Mouse (Mus musculus) lung, embryonic 16.5 days (tissue): ENCODE measurements around the gene Map4k3. TPM values are rescaled to one million over a fixed set of nuclear protein-coding genes. Genes with fewer than 3 reads are reported as not detected.
"Not testable (repeated sequence)": the region's sequence is repeated elsewhere in the genome, so short reads cannot be mapped to it uniquely, and the experiment has no call there.

ENCODE experiments used
- ATAC-seq: fragments of 200-750 bp; cut with Nextera tagmentation; 2 replicates; pipeline ENCODE4 v1.8.0; 2017; ENCODE audit warnings: low read depth, mild to moderate bottlenecking, moderate library complexity
- H3K27ac ChIP-seq: fragments of 300-500 bp; sonication (generic); 2 replicates; pipeline ENCODE4 v1.5.1; 2014; ENCODE audit warnings: mild to moderate bottlenecking, control low read depth, low read length
- H3K27me3 ChIP-seq: fragments of 300-500 bp; sonication (generic); 2 replicates; pipeline ENCODE4 v1.6.1; 2014; ENCODE audit warnings: low read depth, low read length, mixed read lengths; ENCODE audit not compliant: control insufficient read depth, insufficient read depth
- H3K36me3 ChIP-seq: fragments of 300-500 bp; sonication (generic); 2 replicates; pipeline ENCODE4 v1.6.1; 2014; ENCODE audit warnings: low read length; ENCODE audit not compliant: control insufficient read depth, insufficient read depth
- H3K4me1 ChIP-seq: fragments of 300-500 bp; sonication (generic); replicated peaks from 2 replicates; pipeline ENCODE4 v1.6.1; 2014; ENCODE audit warnings: low read length, mixed read lengths; ENCODE audit not compliant: control insufficient read depth, insufficient read depth
- H3K4me2 ChIP-seq: fragments of 300-500 bp; sonication (generic); 2 replicates; pipeline ENCODE4 v1.6.1; 2014; ENCODE audit warnings: low read depth, low read length, control low read depth
- H3K4me3 ChIP-seq: fragments of 300-500 bp; sonication (generic); 2 replicates; pipeline ENCODE4 v1.5.1; 2014; ENCODE audit warnings: mild to moderate bottlenecking, low read length, control low read depth
- H3K9ac ChIP-seq: fragments of 300-500 bp; sonication (generic); 2 replicates; pipeline ENCODE4 v1.6.1; 2014; ENCODE audit warnings: low read length, control low read depth
- H3K9me3 ChIP-seq: fragments of 300-500 bp; sonication (generic); 2 replicates; pipeline ENCODE4 v1.6.1; 2016; ENCODE audit warnings: low read length; ENCODE audit not compliant: control insufficient read depth
- WGBS: fragments of 180-500 bp; shearing (Covaris S2); extraction: QIAGEN DNeasy Blood & Tissue Kit; methylation state at CpG from one replicate; pipeline ENCODE4 v1.1.7; 2014; 5-methylcytosine and 5-hydroxymethylcytosine counted together
- polyA plus RNA-seq: library from polyadenylated mRNA; unstranded; fragments of >200 nt; fragmentation: Nextera tagmentation; extraction: Ambion mirVana; gene quantifications from 2 replicates; pipeline ENCODE4 v1.2.1, GENCODE M21; 2015

Gene Map4k3
- polyA plus RNA-seq, 1 experiment from 2014 or later, result 42.5 TPM

DNA sequence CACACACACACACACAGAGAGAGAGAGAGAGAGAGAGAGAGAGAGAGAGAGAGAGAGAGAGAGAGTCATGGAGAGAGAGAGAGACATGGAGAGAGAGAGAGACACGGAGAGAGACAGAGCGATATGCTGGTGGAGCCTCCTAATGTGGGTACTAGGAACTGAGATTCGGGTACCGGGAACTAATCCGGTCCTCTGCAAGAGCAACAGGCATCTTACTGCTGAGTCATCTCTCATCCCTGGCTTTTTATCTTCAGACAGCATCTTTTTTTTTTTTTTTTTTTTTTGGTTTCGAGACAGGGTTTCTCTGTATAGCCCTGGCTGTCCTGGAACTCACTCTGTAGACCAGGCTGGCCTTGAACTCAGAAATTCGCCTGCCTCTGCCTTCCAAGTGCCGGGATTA, 32.9 kb upstream of the Map4k3 start:
- WGBS, result 88% methylated on average over 8 of the region's 8 CpGs
- not testable (repeated sequence) for H3K27ac ChIP-seq, H3K9me3 ChIP-seq, H3K4me3 ChIP-seq, H3K4me2 ChIP-seq, H3K9ac ChIP-seq, H3K27me3 ChIP-seq, H3K36me3 ChIP-seq, ATAC-seq
- peaks cover 16% of the 10 kb centered on the region for H3K4me1 ChIP-seq

DNA sequence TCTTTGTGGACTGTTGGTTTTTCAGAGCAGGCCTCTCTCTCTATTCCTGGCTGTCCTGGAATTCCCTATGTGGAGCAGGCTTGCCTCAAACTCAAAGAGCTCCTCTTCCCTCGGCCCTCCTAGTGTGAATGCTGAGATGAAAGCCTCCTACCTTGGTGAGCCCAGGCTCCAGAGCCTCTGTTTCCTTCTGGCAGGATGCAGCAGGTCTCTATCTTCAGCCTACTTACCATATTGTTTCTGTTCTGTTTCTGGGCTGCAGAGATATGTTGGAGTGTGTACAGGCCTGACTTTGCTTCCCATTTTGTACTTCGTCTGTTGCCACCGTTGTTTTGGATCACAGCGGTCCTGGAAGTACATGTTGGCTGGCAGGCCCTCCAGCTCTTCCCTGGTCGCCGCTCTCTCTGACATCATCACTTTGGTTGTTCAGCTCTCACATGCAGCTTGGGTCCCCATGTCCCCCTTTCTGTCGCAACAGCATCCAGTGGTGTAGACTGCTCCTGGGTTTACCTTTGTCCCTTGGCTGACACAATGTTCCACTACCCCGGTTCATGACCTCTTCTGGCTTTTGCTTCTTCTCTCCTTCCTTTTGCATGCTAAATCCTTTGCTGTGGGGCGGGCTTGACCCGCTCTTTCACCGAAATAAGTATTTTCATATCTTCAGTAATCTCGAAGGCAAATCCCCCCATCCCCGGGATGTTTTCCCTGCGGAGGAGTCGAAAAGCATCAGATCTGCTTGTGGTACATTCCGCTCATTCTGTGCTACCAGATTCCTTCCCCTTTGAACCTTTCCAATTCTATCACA, 32.3 kb upstream of the Map4k3 start:
- Histone ChIP-seq H3K4me2 (no peak overlapping the region), H3K9ac (no peak overlapping the region), H3K4me3 (no peak overlapping the region), H3K4me1 (peaks cover 22% of the 10 kb centered on the region), H3K27ac (no peak overlapping the region), H3K36me3 (no peaks in the 10 kb centered on the region), H3K9me3 (no peaks in the 10 kb centered on the region), H3K27me3 (no peaks in the 10 kb centered on the region)
- WGBS, result 82% methylated on average over 16 of the region's 16 CpGs
- ATAC-seq, result no peak

DNA sequence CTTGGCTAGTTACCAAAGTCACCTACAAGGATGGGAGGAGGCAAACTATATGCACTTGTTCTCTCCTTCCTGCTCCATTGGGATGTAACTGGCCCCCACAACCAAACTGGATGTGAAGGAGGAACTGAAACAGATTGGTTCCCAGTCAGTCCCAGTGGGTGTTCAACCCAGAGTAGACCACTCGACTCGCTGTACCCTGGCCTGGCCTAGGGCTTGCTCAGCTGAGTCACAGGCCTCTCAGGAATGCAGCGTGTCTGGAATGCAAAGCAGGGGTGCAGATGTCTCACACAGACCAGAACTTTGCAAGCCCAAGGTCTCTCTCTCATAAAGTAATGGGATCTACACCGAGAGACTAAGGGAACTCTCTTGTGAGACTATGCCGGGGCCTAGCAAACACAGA, 27.8 kb upstream of the Map4k3 start:
- H3K4me2 ChIP-seq, result no peak overlapping the region
- H3K36me3 ChIP-seq, result no peaks in the 10 kb centered on the region
- H3K27ac ChIP-seq, result peak overlapping the region; percentile 85
- H3K27me3 ChIP-seq, result no peaks in the 10 kb centered on the region
- WGBS, result 63% methylated on average over 5 of the region's 5 CpGs
- no peak overlapping the region for H3K9ac ChIP-seq
- H3K4me1 ChIP-seq, result peaks cover 25% of the 10 kb centered on the region
- no peak overlapping the region for H3K4me3 ChIP-seq
- no peaks in the 10 kb centered on the region for H3K9me3 ChIP-seq
- ATAC-seq, result peak; percentile 64

DNA sequence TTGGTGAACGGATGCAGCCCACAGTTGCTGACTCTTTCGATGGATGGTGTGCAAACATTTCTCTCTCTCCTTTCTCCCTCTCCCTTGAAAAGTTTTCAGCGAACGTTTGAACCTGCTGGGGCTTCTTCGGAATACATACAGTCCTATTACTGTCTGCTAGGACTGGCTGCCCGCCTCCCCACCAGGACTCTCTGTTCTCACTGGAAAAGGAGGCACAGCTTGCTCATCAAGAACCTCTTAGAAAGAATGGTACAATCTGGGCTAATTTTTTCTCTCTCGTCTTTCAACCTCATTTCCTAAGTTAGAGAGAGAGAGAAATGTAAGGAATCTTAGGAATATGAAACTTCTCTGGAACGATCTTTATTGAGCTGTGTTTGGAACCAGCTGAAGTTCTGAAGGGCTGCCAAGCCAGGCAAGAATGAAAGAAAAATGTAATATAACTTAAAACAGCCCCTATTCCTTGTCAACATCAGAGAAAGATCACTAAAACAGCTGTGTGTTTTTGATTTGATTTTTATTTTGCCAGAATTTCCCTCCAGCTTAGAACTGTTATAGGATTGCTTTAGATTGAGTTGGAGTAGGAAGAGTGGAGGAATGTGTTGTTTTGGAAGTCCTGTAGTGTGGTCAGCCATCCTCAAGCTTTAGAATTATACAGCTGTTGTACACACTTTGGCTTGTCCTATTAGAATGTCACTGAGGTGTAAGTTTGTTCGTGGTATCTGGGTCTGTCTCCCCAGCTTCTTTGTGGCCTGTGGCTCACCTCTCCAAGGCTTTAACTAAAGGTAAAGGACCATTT, 27.0 kb upstream of the Map4k3 start:
- no peaks in the 10 kb centered on the region for H3K36me3 ChIP-seq
- ATAC-seq, result peak; percentile 73
- H3K4me2 ChIP-seq, result peak overlapping the region; percentile 9; the same call in 1 of the 2 replicates

DNA sequence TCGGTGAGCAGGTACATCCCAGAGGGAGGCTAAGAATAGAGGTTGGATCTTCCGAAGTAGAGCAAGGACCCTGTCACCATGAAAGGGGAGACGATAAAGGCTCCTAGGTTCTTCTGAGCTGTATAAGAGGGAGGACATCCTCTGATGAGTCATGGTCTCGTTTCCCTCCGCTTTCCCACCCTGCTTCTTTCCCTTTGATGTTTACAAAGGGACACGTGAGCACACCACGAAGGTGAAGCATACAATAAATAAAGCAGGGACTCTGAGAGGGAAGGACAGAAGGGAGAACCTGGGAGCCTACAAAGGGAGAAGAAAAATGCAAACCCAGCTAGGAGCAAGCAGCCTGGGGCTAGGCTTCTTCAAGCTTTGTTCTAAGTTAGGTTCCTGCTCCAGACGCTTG, 26.3 kb upstream of the Map4k3 start:
- Histone ChIP-seq H3K27ac (peak overlapping the region; percentile 85), H3K9ac (no peak overlapping the region; the same call in 1 of the 2 replicates), H3K4me2 (peak overlapping the region; percentile 9; the same call in 1 of the 2 replicates), H3K27me3 (no peaks in the 10 kb centered on the region), H3K4me1 (peaks cover 25% of the 10 kb centered on the region), H3K36me3 (no peaks in the 10 kb centered on the region), H3K4me3 (no peak overlapping the region), H3K9me3 (no peaks in the 10 kb centered on the region)
- 30% methylated on average over 8 of the region's 8 CpGs for WGBS
- no peak for ATAC-seq

More for the DNA sequence above, 27.0 kb upstream of the Map4k3 start:
- Histone ChIP-seq H3K27ac (peak overlapping the region; percentile 85), H3K27me3 (no peaks in the 10 kb centered on the region), H3K9ac (peak overlapping the region; percentile 4), H3K9me3 (no peaks in the 10 kb centered on the region), H3K4me1 (peaks cover 25% of the 10 kb centered on the region), H3K4me3 (no peak overlapping the region)
- WGBS, result 25% methylated on average over 9 of the region's 9 CpGs

DNA sequence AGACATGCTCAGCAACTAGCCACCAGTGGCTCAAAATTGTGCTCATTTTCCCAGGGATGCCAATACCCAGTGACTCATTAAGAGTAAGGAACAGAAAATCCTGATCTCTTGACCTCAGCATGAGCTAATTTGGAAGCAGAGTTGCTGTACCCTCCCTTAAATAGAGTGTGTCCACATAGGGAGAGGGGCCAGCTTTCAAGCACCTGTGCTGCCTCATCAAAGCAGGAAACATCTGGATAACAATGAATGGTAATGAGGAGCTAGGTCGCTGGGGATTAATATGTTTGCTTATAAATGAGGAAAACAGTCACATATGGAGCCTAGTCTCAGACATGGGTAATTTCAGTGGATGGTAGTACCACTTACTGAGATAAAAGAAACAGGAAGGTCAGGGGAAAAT, 24.2 kb upstream of the Map4k3 start:
- H3K4me1 ChIP-seq, result peaks cover 25% of the 10 kb centered on the region
- H3K9me3 ChIP-seq, result no peaks in the 10 kb centered on the region
- H3K27ac ChIP-seq, result 0 out of 2 replicates have a peak overlapping the region, but pooled peaks have one; percentile 1
- ATAC-seq, result no peak
- no peak overlapping the region for H3K9ac ChIP-seq
- H3K27me3 ChIP-seq, result no peaks in the 10 kb centered on the region
- no peak overlapping the region for H3K4me2 ChIP-seq
- H3K36me3 ChIP-seq, result no peaks in the 10 kb centered on the region
- 21% methylated on average over 1 of the region's 1 CpGs for WGBS
- no peak overlapping the region for H3K4me3 ChIP-seq

DNA sequence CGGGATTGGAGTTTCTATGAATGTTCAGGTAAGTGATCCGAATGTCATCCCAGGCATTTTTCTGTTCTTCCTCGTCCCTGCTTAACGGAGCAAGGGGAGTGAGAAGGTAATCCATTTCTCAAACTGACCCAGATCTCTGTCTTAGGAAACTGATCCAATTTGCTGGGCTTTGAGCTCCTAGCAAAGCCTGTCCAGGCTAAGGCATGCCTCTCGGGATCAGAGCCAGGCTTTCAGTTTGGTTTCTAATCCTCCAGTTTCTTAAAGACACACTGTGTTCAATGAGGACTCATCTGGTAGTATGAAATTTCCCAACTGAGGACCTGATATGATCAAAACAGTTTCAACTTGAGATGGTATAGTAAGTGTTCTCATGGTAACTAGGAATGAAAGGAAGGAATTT, 11.1 kb upstream of the Map4k3 start:
- Histone ChIP-seq H3K27ac (no peak overlapping the region), H3K9me3 (no peaks in the 10 kb centered on the region), H3K9ac (no peak overlapping the region), H3K4me2 (no peak overlapping the region), H3K4me3 (no peak overlapping the region), H3K36me3 (no peaks in the 10 kb centered on the region), H3K27me3 (no peaks in the 10 kb centered on the region), H3K4me1 (no peaks in the 10 kb centered on the region)
- no peak for ATAC-seq
- 73% methylated on average over 5 of the region's 5 CpGs for WGBS

DNA sequence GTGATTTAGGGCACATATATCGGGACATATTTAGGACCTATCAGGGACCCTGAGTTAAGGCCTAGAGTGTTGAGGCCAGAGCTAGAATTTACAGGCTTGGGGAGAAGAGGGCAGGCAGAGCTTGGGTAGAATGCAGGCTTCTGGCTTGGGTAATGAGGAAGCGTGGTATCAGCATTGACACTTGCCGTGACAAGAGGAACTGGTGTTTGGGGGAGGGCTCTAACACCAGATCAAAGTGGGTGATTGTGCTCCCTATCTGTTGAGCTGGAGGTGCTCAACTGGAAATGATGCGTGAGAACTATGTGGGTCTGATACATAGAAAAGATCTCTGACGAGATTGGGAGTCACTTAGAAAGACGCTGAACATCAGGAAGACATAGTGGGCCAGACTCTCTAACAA, 6.4 kb upstream of the Map4k3 start:
- no peak overlapping the region for H3K4me3 ChIP-seq
- no peaks in the 10 kb centered on the region for H3K9me3 ChIP-seq
- H3K27me3 ChIP-seq, result no peaks in the 10 kb centered on the region
- 79% methylated on average over 6 of the region's 6 CpGs for WGBS
- no peaks in the 10 kb centered on the region for H3K36me3 ChIP-seq
- peaks cover 3% of the 10 kb centered on the region for H3K4me1 ChIP-seq
- H3K27ac ChIP-seq, result no peak overlapping the region
- H3K9ac ChIP-seq, result no peak overlapping the region
- no peak overlapping the region for H3K4me2 ChIP-seq
- no peak for ATAC-seq

DNA sequence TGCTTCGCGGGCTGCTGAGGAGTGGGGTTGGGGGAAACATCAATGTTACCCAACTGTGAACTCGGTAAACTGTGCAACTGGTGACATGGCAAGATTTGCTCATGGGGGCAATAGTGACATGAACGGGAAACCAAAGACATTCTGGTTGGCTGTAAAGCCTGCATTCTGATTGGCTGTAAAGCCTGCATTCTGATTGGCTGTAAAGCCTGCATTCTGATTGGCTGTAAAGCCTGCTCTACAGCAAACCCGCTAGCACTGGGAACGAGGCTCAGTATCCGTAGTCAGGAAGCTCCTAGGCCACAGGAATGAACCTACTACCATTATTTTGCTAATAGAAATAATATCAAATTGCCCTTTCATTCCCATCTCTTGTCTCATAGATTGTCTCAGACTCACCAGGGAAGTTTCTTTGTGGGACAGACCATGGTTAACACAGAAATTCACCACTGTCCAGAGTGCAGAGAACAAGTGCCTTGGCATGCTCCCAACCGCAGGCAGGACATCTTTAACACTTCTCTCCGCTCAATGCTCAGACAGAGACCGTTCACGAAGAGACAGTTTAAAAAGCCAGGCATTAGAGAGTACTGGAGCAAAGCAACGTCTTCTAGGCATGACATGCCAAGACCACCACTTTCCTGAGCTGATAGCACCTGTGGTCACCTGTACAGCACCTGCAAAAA, 5.0 kb upstream of the Map4k3 start:
- 69% methylated on average over 12 of the region's 12 CpGs for WGBS
- Histone ChIP-seq H3K4me1 (peaks cover 11% of the 10 kb centered on the region), H3K4me3 (no peak overlapping the region), H3K9me3 (no peaks in the 10 kb centered on the region), H3K27me3 (no peaks in the 10 kb centered on the region), H3K4me2 (no peak overlapping the region), H3K36me3 (no peaks in the 10 kb centered on the region), H3K9ac (no peak overlapping the region), H3K27ac (no peak overlapping the region)
- no peak for ATAC-seq
